Mouse (Mus musculus) heart, postnatal 10 days (tissue): Measurements from ENCODE around the gene Xpo1. TPM values are rescaled to one million over a fixed set of nuclear protein-coding genes. Genes with fewer than 3 reads are reported as not detected.
"Not testable (repeated sequence)": the region's sequence is repeated elsewhere in the genome, so short reads cannot be mapped to it uniquely, and the experiment has no call there.

Experiments
- DNase-seq, 2 experiments: peaks; one replicate each; pipeline ENCODE4 v3.0.0; 2021
- intact Hi-C: fragments of 180-260 bp; cut with DNase I; formaldehyde crosslinking; loops from one replicate; pipeline ENCODE4 v1.15.1; 2025
- total RNA-seq, 2 experiments: library from RNA; stranded (reverse); gene quantifications; 2 replicates each; pipeline ENCODE4 v1.2.3; 2021

Gene Xpo1
- total RNA-seq, 2 experiments from 2014 or later: 45.1 to 62.0 TPM

DNA sequence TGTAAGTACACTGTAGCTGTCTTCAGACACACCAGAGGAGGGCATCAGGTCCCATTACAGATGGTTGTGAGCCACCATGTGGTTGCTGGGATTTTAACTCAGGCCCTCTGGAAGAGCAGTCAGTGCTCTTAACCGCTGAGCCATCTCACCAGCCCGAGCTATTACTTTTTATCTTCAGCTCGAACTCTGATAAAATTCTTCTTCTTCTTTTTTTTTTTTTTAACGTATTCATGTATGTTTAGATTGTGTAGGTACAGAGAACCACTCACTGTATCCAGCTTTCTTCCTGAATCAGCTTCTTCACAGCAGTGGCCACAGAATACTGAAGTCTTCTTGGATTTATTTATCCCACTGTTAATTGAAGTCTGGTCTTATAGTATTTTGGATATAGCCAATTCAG lies 33.0 kb downstream of the Xpo1 start:
- DNase-seq, intact Hi-C loops: not testable (repeated sequence)

DNA sequence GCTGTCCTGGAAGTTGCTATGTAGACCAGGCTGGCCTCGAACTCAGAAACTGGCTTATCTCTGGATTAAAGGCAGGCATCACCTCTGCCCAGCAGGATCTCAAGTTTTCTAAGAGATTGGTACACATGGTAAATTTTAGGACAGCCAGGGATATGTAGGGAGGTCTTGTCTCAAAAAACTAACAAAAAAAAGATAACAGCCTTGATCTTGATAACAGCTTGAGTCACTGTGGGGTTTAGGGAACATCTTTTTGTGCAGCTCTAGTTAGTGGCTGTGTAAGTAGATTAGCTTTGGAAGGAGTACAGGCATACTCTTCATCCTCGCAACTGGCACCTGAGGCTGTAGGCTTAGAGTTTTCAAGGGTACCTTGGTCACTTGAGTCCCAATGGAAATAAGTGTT lies 41.5 kb downstream of the Xpo1 start:
- intact Hi-C loops: loop anchor here (5.0 kb wide), 1 partner anchor 35 kb away; no protein-coding TSS in a partner anchor
- no peak for DNase-seq

DNA sequence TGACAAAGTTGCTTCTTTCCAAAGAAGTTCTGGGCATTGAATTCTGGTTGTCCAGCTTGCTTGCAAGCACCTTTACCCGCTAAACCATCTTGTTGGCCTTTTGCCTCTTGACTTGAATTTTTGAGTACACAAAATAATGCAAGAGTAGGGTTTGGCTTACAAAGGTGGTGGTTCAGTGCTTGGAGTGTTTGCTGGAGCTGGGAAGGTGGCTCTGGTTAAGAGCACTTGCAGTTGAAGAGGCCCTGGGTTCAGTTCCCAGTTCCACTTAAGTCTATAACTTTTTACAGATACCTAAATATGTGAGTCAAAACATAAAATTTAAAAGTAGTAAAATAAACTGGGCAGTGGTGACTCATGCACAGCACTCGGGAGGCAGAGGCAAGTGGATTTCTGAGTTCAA lies 42.5 kb downstream of the Xpo1 start:
- no peak for DNase-seq
- intact Hi-C loops: loop anchor here (5.0 kb wide), 1 partner anchor 36 kb away; no protein-coding TSS in a partner anchor

DNA sequence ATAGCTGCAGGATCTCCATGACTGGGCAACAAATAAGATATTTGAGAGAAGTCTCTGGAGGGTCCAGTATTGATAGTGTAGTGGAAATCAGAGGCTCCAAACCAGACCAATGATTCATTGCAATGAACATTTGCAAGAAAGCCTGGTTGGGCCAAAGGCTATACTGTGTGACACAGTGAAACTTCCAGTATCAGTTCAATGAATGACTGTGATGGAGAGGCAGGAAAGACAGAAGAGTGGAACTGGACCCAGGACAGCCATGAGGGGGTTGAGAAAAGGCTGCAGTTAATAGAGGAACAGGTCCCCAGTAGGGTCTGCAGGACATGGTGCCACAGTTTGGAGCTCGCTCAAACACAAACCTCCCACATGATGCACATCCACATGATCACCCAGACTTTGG lies 44.1 kb downstream of the Xpo1 start:
- intact Hi-C loops: loop anchor here (5.0 kb wide), 1 partner anchor 38 kb away; no protein-coding TSS in a partner anchor
- no peak for DNase-seq

DNA sequence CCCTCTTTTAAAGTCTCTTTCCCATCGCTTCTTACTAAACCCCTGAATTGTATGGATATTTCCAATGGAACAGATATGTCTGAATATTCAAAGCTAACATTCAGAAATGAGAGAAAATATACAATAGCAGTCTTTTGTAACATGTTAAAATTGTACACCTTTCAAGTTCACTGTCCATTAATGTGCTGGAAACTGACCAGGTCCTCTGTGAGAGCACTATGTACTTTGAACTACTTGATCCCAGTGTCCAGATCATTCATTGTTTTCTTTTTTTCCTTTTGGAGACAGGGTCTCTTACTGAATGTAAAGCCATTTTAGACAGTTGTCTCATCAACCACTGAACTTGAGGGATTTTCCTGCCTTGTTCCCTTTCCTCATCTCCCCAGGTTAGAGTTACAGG lies 47.3 kb downstream of the Xpo1 start:
- intact Hi-C loops: no loop called here
- DNase-seq: no peak

DNA sequence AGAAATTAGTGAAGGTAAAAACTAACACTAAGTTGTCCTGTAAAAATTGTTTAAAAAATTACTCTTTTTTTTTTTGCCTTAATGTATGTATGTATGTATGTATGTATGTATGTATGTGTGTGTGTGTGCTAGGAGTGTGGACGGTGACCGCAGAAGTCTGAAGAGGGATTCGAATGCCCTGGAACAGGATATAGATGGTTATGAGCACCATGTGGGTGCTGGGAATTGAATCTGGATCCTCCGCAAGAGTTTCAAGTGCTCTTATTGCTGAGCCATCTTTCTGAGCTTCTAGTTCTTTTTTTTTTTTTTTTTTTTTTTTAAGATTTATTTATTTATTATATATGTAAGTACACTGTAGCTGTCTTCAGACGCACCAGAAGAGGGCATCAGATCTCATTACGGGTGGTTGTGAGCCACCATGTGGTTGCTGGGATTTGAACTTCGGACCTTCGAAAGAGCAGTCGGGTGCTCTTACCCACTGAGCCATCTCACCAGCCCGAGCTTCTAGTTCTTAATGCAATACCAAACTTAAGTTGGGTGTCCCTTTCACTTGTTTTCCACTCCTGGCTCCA lies 49.3 kb downstream of the Xpo1 start:
- intact Hi-C loops, DNase-seq: not testable (repeated sequence)

DNA sequence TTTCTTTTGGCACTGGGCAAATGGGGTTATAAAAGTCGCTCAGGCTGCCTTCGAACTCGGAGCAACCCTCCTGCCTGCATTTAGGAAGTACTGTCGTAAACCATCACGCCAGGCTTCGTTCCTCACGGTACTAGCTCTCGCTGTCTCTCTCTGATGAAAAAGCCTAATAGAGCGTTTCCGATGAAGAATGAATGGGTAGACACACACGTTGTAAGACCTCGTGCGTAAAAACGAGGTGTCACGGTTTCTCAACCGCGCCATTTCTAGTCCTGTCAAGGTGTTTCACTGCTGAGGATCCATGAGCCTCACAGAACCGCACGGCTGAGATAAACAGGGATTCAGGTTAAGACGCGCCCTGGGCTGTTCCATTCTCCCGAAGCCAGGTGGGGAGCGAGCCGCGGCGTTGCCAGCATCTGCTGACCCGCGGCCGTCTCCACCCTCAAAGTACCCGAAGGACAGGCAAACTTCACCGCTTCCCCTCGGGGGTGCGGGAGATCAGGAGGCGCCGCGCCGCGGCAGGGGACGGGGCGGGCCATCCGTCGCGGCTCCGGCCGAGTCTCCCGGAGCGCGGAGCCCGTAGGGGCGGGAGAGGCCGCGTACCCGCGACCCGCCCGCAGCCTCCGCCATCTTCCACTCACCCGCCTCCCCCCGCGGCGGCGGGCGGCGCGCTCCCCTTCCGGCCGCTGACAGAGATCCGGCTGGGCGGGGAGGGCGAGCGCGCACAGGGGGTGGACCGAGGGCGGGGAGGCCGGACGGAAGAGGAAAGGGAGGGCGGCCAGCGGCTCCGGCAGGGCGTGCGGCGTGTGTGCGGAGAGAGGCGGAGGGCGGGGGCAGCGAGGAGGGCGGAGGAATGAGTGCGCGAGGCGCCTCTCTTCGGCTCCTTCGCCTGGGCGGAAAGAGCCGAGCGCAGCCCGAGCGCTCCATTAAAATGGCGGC lies 50.1 kb downstream of the Xpo1 start:
- peak; percentile 97 for DNase-seq
- intact Hi-C loops: no loop called here

DNA sequence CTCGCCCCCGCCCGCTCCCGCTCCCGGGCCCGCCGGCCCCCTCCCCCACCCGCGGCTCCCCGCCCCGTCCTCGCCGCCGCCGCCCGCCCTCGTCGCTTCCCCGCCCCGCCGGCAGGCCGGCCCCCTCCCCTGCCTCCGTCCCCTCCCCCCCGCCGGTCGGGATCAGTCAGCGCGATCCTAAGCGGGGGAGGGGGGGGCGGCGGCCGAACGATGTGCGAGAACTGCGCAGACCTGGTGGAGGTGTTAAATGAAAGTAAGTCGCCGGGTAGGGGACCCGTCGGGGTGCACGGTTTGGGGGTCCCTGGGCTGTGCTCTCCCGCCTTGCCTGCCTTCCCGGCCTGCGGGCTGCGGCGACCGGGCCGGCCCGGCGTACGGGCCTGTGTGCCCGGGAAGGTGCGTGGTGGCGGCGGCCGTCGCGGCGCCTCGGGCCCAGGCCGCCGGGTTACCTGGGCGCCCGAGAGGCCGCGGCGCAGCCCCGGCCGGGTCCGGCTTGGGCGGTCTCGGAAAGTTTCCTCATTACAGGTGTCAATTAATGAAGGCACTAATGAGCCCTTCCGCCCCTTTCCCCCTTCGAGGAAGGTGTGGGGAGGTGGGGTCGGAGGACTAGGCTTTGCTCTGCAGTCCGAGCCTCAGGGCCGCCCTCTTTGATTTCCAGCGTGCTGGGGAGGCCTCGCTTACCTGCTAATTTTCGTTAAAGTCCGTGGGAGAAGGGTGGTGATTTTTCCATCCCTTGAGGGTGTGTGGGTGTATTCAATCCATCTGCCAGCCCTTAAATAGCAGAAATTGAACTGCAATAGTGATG lies 51.1 kb downstream of the Xpo1 start, which contains the start of gene Usp34:
Gene Usp34, plus strand, starts transcription at position 132 of the 802 bp plus-strand sequence.
- peak; percentile 73 to 75 for DNase-seq
- intact Hi-C loops: no loop called here

DNA sequence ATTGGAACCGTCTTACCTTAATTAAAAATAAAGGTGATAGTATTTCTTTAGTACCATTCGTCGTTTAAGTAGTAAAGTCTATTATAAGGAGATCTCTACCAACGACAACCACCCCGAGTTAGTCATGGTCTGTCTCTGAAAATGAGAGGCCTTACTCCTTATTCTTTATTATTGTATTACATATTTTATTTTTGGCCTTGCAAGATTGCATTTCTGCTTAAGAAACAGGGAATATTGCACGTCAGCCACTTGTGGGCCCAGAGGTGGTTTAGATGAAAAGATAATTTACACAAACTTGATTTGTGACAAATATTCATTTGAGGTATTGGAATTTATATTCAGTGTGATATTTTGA lies 51.7 kb downstream of the Xpo1 start:
- DNase-seq: no peak
- intact Hi-C loops: no loop called here

DNA sequence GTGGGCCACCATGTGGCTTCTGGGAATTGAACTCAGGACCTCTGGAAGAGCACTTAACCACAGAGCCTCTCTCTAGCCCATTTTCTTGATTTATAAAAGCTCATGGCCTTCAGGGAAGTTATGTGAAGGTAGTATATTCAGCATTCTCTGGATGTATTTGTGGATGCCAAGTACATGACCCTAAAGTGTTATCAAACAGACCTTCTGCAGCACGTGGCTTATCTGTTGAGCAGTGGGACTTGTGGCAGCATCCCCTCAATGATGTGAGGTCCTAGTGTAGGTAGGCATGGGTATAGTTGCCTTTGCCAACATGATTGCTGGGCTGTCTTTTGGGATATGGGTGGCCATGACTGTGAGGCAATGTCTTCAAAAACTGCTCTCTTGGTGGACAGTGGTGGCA lies 57.7 kb downstream of the Xpo1 start:
- no peak for DNase-seq
- intact Hi-C loops: no loop called here

DNA sequence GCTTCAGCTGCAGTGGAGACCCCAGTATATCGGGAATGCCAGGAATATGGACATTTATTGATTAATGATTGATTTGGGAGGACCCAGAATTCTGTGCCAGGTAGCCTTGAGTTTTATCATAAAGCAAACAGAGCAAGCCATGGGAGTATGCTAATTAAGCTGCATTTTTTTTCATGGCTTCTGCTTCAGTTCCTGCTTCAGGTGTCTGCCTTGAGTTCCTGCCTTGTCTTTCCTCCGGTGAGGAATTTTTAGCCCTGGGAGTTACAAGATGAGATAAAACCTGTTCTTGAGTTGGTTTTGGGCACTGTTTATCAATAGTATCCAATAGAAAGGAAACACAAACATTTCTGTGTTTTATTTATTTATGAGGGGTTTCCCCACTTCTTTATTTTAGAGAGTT lies 73.6 kb downstream of the Xpo1 start:
- no peak for DNase-seq
- intact Hi-C loops: no loop called here

DNA sequence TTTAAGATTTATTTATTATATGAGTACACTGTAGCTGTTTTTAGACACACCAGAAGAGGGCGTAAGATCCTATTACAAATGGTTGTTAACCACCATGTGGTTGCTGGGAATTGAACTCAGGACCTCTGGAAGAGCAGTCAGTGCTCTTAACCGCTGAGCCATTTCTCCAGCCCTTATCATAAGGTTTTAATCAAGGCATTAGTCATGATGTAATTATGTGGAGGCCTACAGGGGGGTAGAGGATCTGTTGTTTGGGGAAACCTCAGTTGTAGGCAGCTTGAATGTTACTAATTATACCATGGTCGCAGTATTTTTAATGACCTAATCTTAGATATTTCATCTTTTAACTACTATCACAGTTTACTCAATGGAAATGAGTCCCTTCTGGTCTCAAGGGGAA lies 76.3 kb downstream of the Xpo1 start:
- no peak for DNase-seq
- intact Hi-C loops: no loop called here

DNA sequence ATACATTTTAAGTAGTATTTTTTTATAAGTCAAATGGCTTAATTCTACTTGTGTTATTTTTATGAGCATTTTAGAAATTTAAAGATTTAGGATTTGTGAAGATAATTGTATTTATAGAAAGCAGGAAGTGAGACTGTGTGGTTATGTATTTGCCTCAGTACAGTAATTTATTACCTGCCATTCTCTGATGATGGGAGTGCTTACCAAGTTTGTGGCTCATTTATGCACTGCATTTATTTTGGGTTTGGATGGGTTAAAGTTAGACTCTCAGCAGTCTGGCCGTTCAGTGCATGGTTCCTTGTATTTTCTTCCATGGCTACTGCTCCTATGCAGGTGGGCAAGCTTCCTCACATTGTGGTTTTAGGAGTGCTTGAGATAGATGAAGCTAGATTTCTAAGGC lies 79.3 kb downstream of the Xpo1 start:
- no peak for DNase-seq
- intact Hi-C loops: no loop called here

Other genes starting within 250 kb of the Xpo1 start
- gene Fam161a, start 248.5 kb upstream of the Xpo1 start, total RNA-seq: 1 to 10 TPM; 2.0 TPM
- gene Usp34, start 50.9 kb downstream of the Xpo1 start, total RNA-seq: 10 to 100 TPM; 49.6 to 54.3 TPM
- gene Ahsa2, start 242.0 kb downstream of the Xpo1 start, total RNA-seq: 10 to 100 TPM; 39.2 to 52.9 TPM